Mouse (Mus musculus): ENCODE results near the gene P4htm. TPM values are rescaled to one million over a fixed set of nuclear protein-coding genes. Genes with fewer than 3 reads are reported as not detected.
A peak's percentile ranks its signal among the peaks of the same experiment; 100 is the strongest.

Gene P4htm
- polyA plus RNA-seq, 2 experiments = 7.8 to 14.3 TPM

GRCm38 (mm10) chr9:108569381-108570206, 27.9 kb downstream of the P4htm start, which contains the start of gene Dalrd3:
Gene Dalrd3 (plus strand): TSS chr9:108569886.
- H3K27ac ChIP-seq (replicated peaks; ENCODE audit: low read depth, low read length) = peak within 1 kb of the TSS; percentile 67; the same call in 1 of the 2 replicates
- peak within 1 kb of the TSS; percentile 99 for H3K4me2 ChIP-seq (replicated peaks; ENCODE audit: low read depth, low read length, severe bottlenecking)
- peak; percentile 70 for ATAC-seq (ENCODE audit: low FRiP score, low read depth)

DNA sequence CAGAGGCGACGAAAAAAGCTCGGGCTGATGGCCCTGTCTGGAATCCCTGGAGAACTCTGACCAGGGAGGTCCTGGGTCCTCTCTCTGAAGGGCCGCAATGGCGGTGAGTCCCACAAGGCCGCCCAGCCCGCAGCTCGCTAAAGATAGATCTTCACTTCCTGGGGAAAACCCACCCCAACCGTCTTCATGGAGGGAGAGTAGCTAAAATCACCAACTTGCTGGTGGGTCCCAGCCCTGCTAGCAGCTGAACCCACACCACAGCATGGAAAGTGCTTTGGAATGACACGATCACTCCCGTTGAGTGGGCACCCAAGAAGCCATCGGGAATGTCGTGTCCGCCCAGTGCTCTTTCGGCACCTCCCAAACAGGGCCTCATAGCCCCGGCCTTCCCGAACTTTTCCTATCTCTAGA, 29.0 kb downstream of the P4htm start:
- Histone ChIP-seq H3K9ac (ENCODE audit: low read depth, low read length, severe bottlenecking) (peak overlapping the region; percentile 74; the same call in 1 of the 2 replicates), H3K36me3 (ENCODE audit: control insufficient read depth, insufficient read depth, low read length) (peaks cover 49% of the 10 kb centered on the region)
- 86% methylated on average over 17 of the region's 17 CpGs for WGBS

More at GRCm38 (mm10) chr9:108569381-108570206, 27.9 kb downstream of the P4htm start, which contains the start of gene Dalrd3:
- H3K36me3 ChIP-seq (ENCODE audit: control insufficient read depth, insufficient read depth, low read length) = peaks cover 48% of the 10 kb centered on the region
- peak within 1 kb of the TSS; percentile 62 for H3K4me3 ChIP-seq (replicated peaks; ENCODE audit: low read length)
- peaks cover 16% of the 10 kb centered on the region for H3K4me1 ChIP-seq (ENCODE audit: control insufficient read depth, insufficient read depth, low read length)
- DNase-seq (ENCODE audit: low spot score) = peak; percentile 97
- no peak for TF ChIP-seq POLR2A (IDR thresholded peaks at IDR 0.05; ENCODE audit: borderline replicate concordance, extremely low read depth, insufficient read depth, insufficient read length)
- H3K27me3 ChIP-seq (ENCODE audit: control insufficient read depth, insufficient read depth, low read length) = no peaks in the 10 kb centered on the region
- WGBS = 7% methylated on average over 35 of the region's 42 CpGs
- H3K9ac ChIP-seq (ENCODE audit: low read depth, low read length, severe bottlenecking) = peak within 1 kb of the TSS; percentile 63
- no peaks in the 10 kb centered on the region for H3K9me3 ChIP-seq (ENCODE audit: control insufficient read depth, low read length)

DNA sequence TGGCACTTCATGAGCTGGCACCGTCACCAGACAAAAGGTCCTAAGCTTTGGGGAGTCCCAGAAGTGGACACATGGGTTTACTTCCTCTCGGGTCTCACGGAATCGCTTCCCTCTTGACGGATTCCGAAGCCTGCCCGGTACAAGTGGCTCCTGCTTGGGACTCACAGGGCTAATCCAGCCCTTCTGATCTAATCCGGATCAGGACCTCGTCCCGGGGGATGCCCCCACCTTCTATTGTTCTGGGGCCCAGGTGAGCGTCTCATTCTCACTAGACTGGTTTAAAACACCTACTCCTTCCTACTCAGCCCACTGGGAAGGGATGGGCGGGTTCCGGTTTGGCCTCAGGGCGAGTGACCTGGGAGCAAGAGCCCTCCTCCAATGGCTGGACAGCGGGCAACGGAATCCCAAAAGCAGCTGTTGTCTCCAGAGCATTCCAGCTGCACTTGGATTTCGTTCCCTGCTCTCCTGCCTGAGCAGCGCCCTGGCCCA, 29.5 kb downstream of the P4htm start:
- H3K27me3 ChIP-seq (ENCODE audit: control insufficient read depth, insufficient read depth, low read length) = no peaks in the 10 kb centered on the region
- peaks cover 16% of the 10 kb centered on the region for H3K4me1 ChIP-seq (ENCODE audit: control insufficient read depth, insufficient read depth, low read length)
- peak overlapping the region; percentile 74 for H3K9ac ChIP-seq (ENCODE audit: low read depth, low read length, severe bottlenecking)
- no peak for TF ChIP-seq POLR2A (IDR thresholded peaks at IDR 0.05; ENCODE audit: borderline replicate concordance, extremely low read depth, insufficient read depth, insufficient read length)
- WGBS = 11% methylated on average over 18 of the region's 18 CpGs
- DNase-seq (ENCODE audit: low spot score) (no peak), ATAC-seq (ENCODE audit: low FRiP score, low read depth) (no peak)
- H3K9me3 ChIP-seq (ENCODE audit: control insufficient read depth, low read length) = no peaks in the 10 kb centered on the region
- H3K4me3 ChIP-seq (replicated peaks; ENCODE audit: low read length) = peak overlapping the region; percentile 67
- peak overlapping the region; percentile 83 for H3K4me2 ChIP-seq (replicated peaks; ENCODE audit: low read depth, low read length, severe bottlenecking)
- peaks cover 49% of the 10 kb centered on the region for H3K36me3 ChIP-seq (ENCODE audit: control insufficient read depth, insufficient read depth, low read length)
- peak overlapping the region; percentile 75 for H3K27ac ChIP-seq (replicated peaks; ENCODE audit: low read depth, low read length)

More for the DNA sequence above, 29.0 kb downstream of the P4htm start:
- Histone ChIP-seq H3K4me3 (replicated peaks; ENCODE audit: low read length) (peak overlapping the region; percentile 67; the same call in 1 of the 2 replicates), H3K9me3 (ENCODE audit: control insufficient read depth, low read length) (no peaks in the 10 kb centered on the region), H3K4me2 (replicated peaks; ENCODE audit: low read depth, low read length, severe bottlenecking) (peak overlapping the region; percentile 83), H3K27ac (replicated peaks; ENCODE audit: low read depth, low read length) (0 out of 2 replicates have a peak overlapping the region, but pooled peaks have one; percentile 75), H3K4me1 (ENCODE audit: control insufficient read depth, insufficient read depth, low read length) (peaks cover 16% of the 10 kb centered on the region), H3K27me3 (ENCODE audit: control insufficient read depth, insufficient read depth, low read length) (no peaks in the 10 kb centered on the region)
- ATAC-seq (ENCODE audit: low FRiP score, low read depth) = no peak
- no peak for TF ChIP-seq POLR2A (IDR thresholded peaks at IDR 0.05; ENCODE audit: borderline replicate concordance, extremely low read depth, insufficient read depth, insufficient read length)
- DNase-seq (ENCODE audit: low spot score) = no peak

- Histone ChIP-seq H3K36me3 (ENCODE audit: control insufficient read depth, insufficient read depth, low read length) (peaks cover 48% of the 10 kb centered on the region), H3K9ac (ENCODE audit: low read depth, low read length, severe bottlenecking) (peak within 1 kb of the TSS; percentile 74), H3K4me1 (ENCODE audit: control insufficient read depth, insufficient read depth, low read length) (peaks cover 16% of the 10 kb centered on the region), H3K27me3 (ENCODE audit: control insufficient read depth, insufficient read depth, low read length) (no peaks in the 10 kb centered on the region), H3K9me3 (ENCODE audit: control insufficient read depth, low read length) (no peaks in the 10 kb centered on the region), H3K4me3 (replicated peaks; ENCODE audit: low read length) (peak within 1 kb of the TSS; percentile 67), H3K4me2 (replicated peaks; ENCODE audit: low read depth, low read length, severe bottlenecking) (peak within 1 kb of the TSS; percentile 83), H3K27ac (replicated peaks; ENCODE audit: low read depth, low read length) (peak within 1 kb of the TSS; percentile 75)
- TF ChIP-seq POLR2A (IDR thresholded peaks at IDR 0.05; ENCODE audit: borderline replicate concordance, extremely low read depth, insufficient read depth, insufficient read length) = peak; percentile 58; the same call in 1 of the 2 replicates
- WGBS = under 1% methylated on average over 67 of the region's 73 CpGs
- ATAC-seq (ENCODE audit: low FRiP score, low read depth) = peak; percentile 87
- DNase-seq (ENCODE audit: low spot score) = peak; percentile 96
Measured at GRCm38 (mm10) chr9:108566815-108567776, 30.4 kb downstream of the P4htm start, which contains the start of gene Ndufaf3. Gene Ndufaf3 (minus strand): TSS chr9:108567434.

All from limb, embryonic 14.5 days (tissue).